ENCODE assay signal across 1 mouse cellular context in genomic region chr7:123365876-123366741, GRCm38 (mm10).
TF ChIP-seq lines count a peak whose summit lies in the region.

No protein-coding gene starts in this region.

TF ChIP-seq in MEL, 35 proteins besides CTCF, POLR2A, EP300 and RAD21 (continued from another document):
- no peak for TF ChIP-seq ZKSCAN1 (IDR thresholded peaks at IDR 0.05; ENCODE audit: low read depth, low read length)
- peak; percentile 93 for TF ChIP-seq GATA1 (IDR thresholded peaks at IDR 0.05; ENCODE audit: low read depth, low read length)
- TF ChIP-seq TBP (IDR thresholded peaks at IDR 0.05; ENCODE audit: low read depth, low read length), result no peak
- no peak for TF ChIP-seq HCFC1 (IDR thresholded peaks at IDR 0.05; ENCODE audit: low read depth, low read length)
- peak; percentile 70; the same call in 1 of the 2 replicates for TF ChIP-seq BHLHE40 (IDR thresholded peaks at IDR 0.05; ENCODE audit: borderline replicate concordance, low read depth, low read length)
- TF ChIP-seq TCF12 (IDR thresholded peaks at IDR 0.05; ENCODE audit: low read depth, low read length), result peak; percentile 92
- TF ChIP-seq MYC (IDR thresholded peaks at IDR 0.05; ENCODE audit: low read depth, low read length), result peak; percentile 66; the same call in 1 of the 2 replicates
- TF ChIP-seq MEF2A (IDR thresholded peaks at IDR 0.05; ENCODE audit: extremely low read depth, insufficient replicate concordance, low read depth, low read length, poor library complexity, severe bottlenecking), result peak; percentile 72; the same call in 1 of the 2 replicates
- no peak for TF ChIP-seq E2F4 (IDR thresholded peaks at IDR 0.05; ENCODE audit: borderline replicate concordance, low read depth, low read length)
